Mouse (Mus musculus): Measurements from ENCODE around the gene Zbtb22.
"Not testable (repeated sequence)": the region's sequence is repeated elsewhere in the genome, so short reads cannot be mapped to it uniquely, and the experiment has no call there.

Gene Zbtb22

GRCm38 (mm10) chr17:33941381-33941780 is 25.7 kb downstream of the Zbtb22 start:
- DNase-seq (ENCODE audit: low read depth, low spot score) = no peak

- no peak for DNase-seq (ENCODE audit: low read depth, low spot score)
Observed at GRCm38 (mm10) chr17:33943454-33943853, 27.8 kb downstream of the Zbtb22 start.

GRCm38 (mm10) chr17:33947430-33948089 is 31.9 kb downstream of the Zbtb22 start:
- no peak for DNase-seq (ENCODE audit: low read depth, low spot score)

GRCm38 (mm10) chr17:33948090-33948904 is 32.6 kb downstream of the Zbtb22 start:
- DNase-seq (ENCODE audit: low read depth, low spot score) = no peak

- no peak for DNase-seq (ENCODE audit: low read depth, low spot score)
Observed at GRCm38 (mm10) chr17:33948905-33949537, 33.3 kb downstream of the Zbtb22 start.

- no peak for DNase-seq (ENCODE audit: low read depth, low spot score)
Observed at GRCm38 (mm10) chr17:33950131-33950625, 34.5 kb downstream of the Zbtb22 start.

GRCm38 (mm10) chr17:33951021-33951946 is 35.6 kb downstream of the Zbtb22 start, which contains the start of gene B3galt4:
TSS of gene B3galt4 (minus strand) at chr17:33951488.
- DNase-seq (ENCODE audit: low read depth, low spot score) = peak; percentile 84

GRCm38 (mm10) chr17:33952015-33952414 is 36.3 kb downstream of the Zbtb22 start:
- not testable (repeated sequence) for DNase-seq (ENCODE audit: low read depth, low spot score)

GRCm38 (mm10) chr17:33952879-33953278 is 37.2 kb downstream of the Zbtb22 start:
- DNase-seq (ENCODE audit: low read depth, low spot score) = no peak

GRCm38 (mm10) chr17:33953310-33953709 is 37.6 kb downstream of the Zbtb22 start:
- no peak for DNase-seq (ENCODE audit: low read depth, low spot score)

GRCm38 (mm10) chr17:33953961-33954565 is 38.4 kb downstream of the Zbtb22 start:
- no peak for DNase-seq (ENCODE audit: low read depth, low spot score)

- no peak for DNase-seq (ENCODE audit: low read depth, low spot score)
Observed at GRCm38 (mm10) chr17:33954646-33955554, 39.2 kb downstream of the Zbtb22 start.

- DNase-seq (ENCODE audit: low read depth, low spot score) = peak; percentile 89
Observed at GRCm38 (mm10) chr17:33955555-33956214, 40.0 kb downstream of the Zbtb22 start, which contains the start of the genes Vps52 and Rps18. TSS of gene Vps52 (plus strand) at chr17:33955812. TSS of gene Rps18 (minus strand) at chr17:33956001.

- no peak for DNase-seq (ENCODE audit: low read depth, low spot score)
Observed at GRCm38 (mm10) chr17:33956336-33956735, 40.6 kb downstream of the Zbtb22 start.

GRCm38 (mm10) chr17:33957493-33957892 is 41.8 kb downstream of the Zbtb22 start:
- DNase-seq (ENCODE audit: low read depth, low spot score) = no peak

GRCm38 (mm10) chr17:33958451-33958850 is 42.7 kb downstream of the Zbtb22 start:
- DNase-seq (ENCODE audit: low read depth, low spot score) = no peak

GRCm38 (mm10) chr17:33959135-33959534 is 43.4 kb downstream of the Zbtb22 start:
- DNase-seq (ENCODE audit: low read depth, low spot score) = no peak

GRCm38 (mm10) chr17:33959948-33960347 is 44.2 kb downstream of the Zbtb22 start:
- DNase-seq (ENCODE audit: low read depth, low spot score) = no peak

GRCm38 (mm10) chr17:33962876-33963275 is 47.2 kb downstream of the Zbtb22 start:
- DNase-seq (ENCODE audit: low read depth, low spot score) = no peak
